Mouse (Mus musculus) mature B cell (primary cell): ENCODE measurements around the gene Mndal.
"Not testable (repeated sequence)": the region's sequence is repeated elsewhere in the genome, so short reads cannot be mapped to it uniquely, and the experiment has no call there.

ENCODE experiments used
- in situ Hi-C: fragments of 300-500 bp; cut with MboI; formaldehyde crosslinking; loops from 2 replicates; pipeline ENCODE4 v1.14.3; 2019

The Mndal gene

GRCm38 (mm10) chr1:173887026-173887787 is 55.1 kb downstream of the Mndal start:
- in situ Hi-C loops, result not testable (repeated sequence)

GRCm38 (mm10) chr1:173880004-173880666 is 62.2 kb downstream of the Mndal start:
- in situ Hi-C loops, result not testable (repeated sequence)

GRCm38 (mm10) chr1:173879225-173879987 is 62.9 kb downstream of the Mndal start:
- in situ Hi-C loops, result not testable (repeated sequence)

- in situ Hi-C loops, result not testable (repeated sequence)
Measured at GRCm38 (mm10) chr1:173878264-173878663, 64.0 kb downstream of the Mndal start.

GRCm38 (mm10) chr1:173877125-173877524 is 65.2 kb downstream of the Mndal start:
- in situ Hi-C loops, result not testable (repeated sequence)

GRCm38 (mm10) chr1:173868586-173868985 is 73.7 kb downstream of the Mndal start:
- in situ Hi-C loops, result loop anchor here (25.0 kb wide), 1 partner anchor 406 kb away; no protein-coding TSS in a partner anchor

GRCm38 (mm10) chr1:173866504-173866903 is 75.8 kb downstream of the Mndal start:
- in situ Hi-C loops, result loop anchor here (25.0 kb wide), 1 partner anchor 404 kb away; no protein-coding TSS in a partner anchor

- in situ Hi-C loops, result loop anchor here (25.0 kb wide), 1 partner anchor 391 kb away; no protein-coding TSS in a partner anchor
Measured at GRCm38 (mm10) chr1:173853711-173854110, 88.6 kb downstream of the Mndal start.

- in situ Hi-C loops, result loop anchor here (25.0 kb wide), 1 partner anchor 391 kb away; no protein-coding TSS in a partner anchor
Measured at GRCm38 (mm10) chr1:173852853-173853252, 89.4 kb downstream of the Mndal start.

GRCm38 (mm10) chr1:173846193-173846592 is 96.1 kb downstream of the Mndal start:
- in situ Hi-C loops, result not testable (repeated sequence)

GRCm38 (mm10) chr1:173844754-173845153 is 97.5 kb downstream of the Mndal start:
- in situ Hi-C loops, result no loop called here

GRCm38 (mm10) chr1:173821481-173821803 is 120.8 kb downstream of the Mndal start:
- in situ Hi-C loops, result not testable (repeated sequence)

GRCm38 (mm10) chr1:173820794-173821480 is 121.4 kb downstream of the Mndal start:
- in situ Hi-C loops, result not testable (repeated sequence)

- in situ Hi-C loops, result not testable (repeated sequence)
Measured at GRCm38 (mm10) chr1:173809294-173809693, 133.0 kb downstream of the Mndal start.

- in situ Hi-C loops, result not testable (repeated sequence)
Measured at GRCm38 (mm10) chr1:173802689-173803281, 139.5 kb downstream of the Mndal start.

GRCm38 (mm10) chr1:173802207-173802606 is 140.1 kb downstream of the Mndal start:
- in situ Hi-C loops, result not testable (repeated sequence)

GRCm38 (mm10) chr1:173801791-173802190 is 140.5 kb downstream of the Mndal start:
- in situ Hi-C loops, result not testable (repeated sequence)
